Mouse (Mus musculus) brain, adult 2 months (tissue): Measurements from ENCODE around the gene Hgfac.

Experiments
- DNase-seq: peaks from one replicate; pipeline ENCODE4 v3.0.0; 2011; ENCODE audit warnings: low read depth, low spot score

Gene Hgfac

DNA sequence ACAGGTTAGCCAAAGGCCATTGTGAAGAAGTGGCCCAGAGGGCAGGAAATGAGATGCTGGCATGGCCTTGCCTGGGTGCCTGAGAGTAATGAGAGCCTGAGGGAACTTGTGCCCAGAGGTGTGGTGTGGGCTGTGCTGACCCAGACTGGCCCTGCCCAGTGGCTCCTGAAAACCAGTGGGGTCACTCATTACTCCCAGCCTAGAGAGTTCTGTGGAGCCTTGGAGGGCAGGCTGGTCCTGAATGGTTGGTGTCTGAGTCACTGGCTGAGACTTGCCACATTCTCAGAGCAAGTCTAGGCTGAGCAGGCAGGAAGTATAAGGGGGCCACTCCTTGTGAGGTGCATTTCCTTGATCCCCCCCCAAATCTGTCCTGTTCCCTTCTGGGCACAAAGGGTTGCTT, 3.9 kb upstream of the Hgfac start:
- no peak for DNase-seq

DNA sequence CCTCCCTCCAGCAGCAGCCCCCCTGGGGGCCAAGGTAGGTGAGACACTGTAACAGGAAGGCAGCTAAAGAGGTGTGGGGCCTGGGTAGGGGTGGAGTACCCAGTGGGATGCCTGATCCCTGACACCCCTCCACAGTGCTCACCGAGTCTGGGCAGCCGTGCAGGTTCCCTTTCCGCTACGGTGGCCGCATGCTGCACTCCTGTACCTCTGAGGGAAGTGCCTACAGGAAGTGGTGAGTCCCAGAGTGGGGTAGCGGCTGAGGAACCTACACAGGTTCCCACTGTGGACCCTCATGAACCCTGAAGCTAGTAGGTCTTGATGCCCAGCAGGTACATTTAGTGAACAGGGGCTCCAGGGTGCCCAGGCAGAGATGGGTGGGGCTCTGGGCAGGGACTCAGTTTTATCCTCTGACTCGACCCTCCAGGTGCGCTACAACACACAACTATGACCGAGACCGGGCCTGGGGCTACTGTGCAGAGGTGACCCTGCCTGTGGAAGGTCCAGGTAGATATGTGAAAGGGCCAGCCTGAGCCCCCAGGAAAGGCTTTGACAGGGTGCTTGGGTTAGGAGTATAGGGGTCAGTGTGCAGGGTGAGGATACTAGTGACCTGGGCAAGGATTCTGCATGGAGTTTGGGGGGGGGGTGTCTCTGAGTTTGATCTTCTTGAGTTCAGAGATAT, 1.3 kb downstream of the Hgfac start:
- DNase-seq: no peak

DNA sequence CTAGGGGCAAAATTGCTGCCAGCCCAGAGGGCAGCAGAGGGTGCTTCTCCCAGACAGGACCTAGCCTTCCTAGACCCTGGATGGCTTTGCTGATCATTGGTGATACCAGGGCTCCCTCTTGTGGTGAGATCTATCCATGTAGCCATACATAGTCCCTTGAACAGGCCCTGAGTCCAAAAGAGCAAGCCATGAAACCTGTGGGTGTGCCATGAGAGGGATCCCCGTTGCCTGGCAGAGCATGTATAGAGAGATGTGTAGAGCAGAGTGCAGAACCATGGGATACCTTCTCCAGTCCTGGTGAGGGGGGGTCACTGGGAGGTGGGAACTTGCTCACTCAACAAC, 1.8 kb downstream of the Hgfac start:
- DNase-seq: peak; percentile 90

DNA sequence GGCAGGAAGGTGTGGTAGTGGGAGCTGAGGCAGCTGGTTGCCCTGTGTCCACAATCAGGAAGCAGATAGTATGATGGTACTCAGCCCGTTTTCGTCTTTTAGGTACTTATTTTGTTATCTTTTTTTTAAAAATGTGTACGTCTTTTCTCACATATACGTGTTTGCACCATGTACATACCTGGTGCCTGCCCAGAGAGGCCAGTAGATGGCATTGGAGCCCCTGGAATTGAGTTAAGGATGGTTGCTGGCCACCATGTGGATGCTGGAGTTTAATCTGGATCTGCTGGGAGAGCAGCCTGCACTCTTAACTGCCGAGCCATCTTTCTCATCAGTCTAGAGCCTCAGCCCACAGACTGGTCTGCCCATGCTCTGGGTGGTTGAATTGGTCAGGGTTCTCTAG, 9.2 kb downstream of the Hgfac start:
- DNase-seq: peak; percentile 25

DNA sequence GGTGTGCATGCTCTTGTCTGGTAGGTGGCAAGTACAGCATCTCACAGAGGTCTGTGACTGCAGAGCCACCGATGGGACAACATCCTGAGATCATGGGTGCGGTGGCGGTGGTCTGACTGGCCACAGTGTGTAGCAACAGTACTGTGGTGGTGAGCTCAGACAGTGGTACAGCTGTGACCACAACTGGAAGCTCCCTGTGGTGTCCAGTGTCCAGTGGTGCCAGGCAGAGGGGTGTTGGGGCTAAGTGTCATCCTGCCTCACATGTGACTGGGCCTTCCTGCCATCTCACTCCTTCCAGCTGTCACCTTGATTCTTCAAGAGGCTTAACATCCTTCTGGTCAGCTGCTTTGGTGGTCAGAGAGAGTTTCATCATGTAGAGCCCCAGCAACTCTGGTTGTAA, 13.3 kb downstream of the Hgfac start:
- DNase-seq: no peak

DNA sequence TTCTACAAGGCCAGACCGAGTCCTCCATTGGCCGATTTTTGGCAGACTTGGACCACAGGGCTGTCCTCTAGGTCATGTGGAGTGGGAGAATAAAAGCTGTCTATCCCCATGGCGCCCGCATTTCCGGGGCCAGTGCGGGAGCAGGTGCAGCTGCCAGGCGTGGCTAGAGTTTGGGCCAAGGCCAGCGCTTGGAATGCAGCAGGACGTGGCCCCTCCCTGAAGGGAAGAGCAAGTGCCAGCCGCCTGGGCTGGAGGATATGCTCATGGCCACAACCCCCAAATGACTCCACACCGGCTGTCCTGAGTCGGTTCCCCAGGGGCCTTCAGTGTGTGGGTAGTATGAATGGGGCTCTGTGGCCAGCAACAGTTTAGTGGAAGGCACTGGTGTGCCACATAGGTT, 13.8 kb downstream of the Hgfac start:
- peak; percentile 58 for DNase-seq

DNA sequence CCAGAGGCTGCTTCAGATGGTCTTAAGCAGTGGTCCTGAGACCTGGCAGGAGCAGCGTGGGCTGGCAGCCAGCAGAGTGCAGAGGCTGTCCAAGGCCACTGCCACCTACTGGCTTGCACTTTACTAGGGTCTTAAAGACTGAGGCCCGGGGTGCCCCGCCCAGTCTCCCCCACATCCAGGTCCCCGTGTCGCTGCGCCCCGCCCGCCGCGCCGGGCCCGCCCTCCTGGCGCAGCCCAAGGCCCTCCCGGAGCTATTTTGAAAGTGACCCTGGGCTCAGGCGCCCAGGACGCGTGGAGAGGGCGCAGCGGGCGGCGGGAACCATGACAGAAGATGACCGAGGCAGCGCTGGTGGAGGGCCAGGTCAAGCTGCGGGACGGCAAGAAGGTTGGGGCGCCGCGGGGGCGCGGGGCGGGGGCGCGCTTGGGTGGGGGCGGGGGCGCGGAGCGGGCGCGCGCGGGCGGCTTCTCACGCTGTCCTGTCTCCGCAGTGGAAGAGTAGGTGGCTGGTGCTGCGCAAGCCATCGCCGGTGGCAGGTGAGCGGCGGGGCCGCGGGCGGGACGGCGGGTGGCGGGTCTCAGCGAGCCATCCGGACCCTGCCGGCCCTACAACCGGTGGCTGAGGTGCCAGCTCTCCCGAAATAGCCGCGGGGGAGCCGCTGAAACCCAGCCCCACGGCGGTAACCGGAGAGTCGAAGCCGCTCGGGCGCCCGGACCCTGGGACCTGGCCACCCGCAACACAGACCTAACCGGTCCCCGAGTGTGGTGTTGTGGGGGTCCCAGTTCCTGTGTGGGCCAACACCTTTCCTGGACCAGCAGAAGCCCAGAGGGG, 15.5 kb downstream of the Hgfac start, which contains the start of gene Dok7:
Gene Dok7, plus strand, starts transcription at position 163 of the 829 bp plus-strand sequence.
- peak; percentile 66 for DNase-seq

DNA sequence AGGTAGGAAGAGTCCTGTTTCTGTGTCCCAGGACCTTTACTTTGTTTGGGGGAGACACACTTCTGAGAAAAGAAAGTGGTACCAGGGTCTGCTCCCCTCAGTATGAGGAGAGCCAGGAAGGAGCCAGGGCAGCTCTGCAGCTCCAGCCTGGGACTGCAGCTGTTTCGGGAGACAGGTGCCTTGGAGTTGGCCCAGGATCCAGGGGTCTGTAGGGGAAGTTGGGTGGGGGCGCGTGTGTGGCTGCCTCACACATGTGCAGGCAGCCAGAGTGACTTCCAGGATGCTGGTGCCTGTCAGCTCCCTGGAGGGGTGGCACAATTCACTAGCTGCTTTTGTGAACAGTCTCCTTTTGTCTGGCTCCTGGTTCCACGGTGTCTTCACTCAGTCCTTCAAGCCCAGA, 16.3 kb downstream of the Hgfac start:
- peak; percentile 36 for DNase-seq

DNA sequence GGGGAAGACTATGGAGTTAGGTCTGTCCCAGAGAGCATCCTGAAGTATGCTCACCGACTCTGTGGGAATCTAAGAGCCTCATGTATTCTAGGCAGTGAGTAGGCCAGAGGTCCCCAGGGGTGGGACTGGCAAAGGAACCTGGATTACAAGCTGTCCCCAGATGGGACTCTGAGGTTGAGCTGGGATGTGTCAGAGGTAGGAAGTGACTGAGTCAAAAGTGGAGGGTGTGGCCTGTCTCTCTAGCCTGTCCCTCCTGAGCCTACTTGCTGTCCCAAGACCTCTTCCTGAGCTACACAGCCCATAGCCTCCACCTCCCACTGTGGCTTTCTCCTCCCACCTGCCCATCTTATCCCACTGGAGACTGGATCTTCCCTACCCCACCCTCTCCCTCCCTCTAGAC, 16.9 kb downstream of the Hgfac start:
- no peak for DNase-seq

DNA sequence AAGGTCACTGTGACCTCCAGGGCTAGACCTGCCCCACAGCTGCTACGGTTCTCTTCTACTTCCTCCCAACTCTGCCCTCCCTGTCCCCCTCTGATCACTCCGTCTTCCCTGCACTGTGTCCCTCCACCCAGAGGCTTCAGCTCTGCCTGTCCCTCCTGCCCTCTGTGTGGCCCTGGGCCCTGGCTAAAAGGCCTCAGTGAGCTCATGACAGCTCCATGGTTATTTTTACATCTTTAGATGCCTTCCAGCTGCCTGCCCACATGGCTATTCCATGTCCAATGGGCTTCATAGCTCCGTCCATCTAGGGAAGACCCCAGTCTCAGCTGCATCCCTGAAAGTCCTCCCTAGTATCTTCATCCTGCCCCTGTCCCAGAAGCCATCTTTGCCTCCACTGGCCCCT, 18.8 kb downstream of the Hgfac start:
- DNase-seq: no peak

DNA sequence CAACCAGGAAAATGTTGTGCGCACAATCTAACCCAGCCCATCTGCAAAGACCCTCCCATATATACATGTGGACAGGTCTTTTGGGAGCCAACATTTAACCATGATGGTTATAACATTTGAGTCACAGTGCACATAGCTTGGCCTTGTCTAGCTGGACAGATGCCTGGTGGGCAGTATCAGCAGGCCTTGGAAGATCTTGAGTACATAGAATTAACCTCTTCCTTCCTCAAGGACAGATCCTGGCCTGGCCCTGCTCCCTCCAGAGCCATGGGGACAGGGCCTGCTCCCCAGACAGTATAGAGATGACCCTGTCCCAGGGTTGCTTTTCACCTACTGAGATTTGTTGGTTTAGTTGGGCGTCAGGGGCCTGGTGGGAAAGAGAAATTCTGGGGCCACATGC, 28.5 kb downstream of the Hgfac start:
- no peak for DNase-seq

DNA sequence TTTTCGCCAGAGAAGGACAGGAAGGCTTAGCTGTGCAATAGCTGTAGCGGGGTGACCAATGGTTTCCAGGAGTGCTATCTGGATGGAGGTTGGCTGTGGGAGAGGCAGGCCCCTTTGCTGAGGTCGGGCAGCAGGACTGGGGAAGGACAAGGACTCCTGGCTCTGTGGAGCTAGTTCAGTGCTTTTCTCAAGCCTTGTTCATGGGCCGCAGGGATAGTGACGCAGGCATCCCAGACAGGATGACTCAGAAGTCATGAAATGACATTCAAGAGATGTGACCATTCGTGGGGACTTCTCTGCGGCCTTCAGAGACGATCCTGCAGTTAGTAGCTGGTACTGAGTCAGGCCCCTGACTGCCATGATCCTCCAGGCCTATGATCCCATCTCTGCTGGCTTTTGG, 29.0 kb downstream of the Hgfac start:
- DNase-seq: no peak

DNA sequence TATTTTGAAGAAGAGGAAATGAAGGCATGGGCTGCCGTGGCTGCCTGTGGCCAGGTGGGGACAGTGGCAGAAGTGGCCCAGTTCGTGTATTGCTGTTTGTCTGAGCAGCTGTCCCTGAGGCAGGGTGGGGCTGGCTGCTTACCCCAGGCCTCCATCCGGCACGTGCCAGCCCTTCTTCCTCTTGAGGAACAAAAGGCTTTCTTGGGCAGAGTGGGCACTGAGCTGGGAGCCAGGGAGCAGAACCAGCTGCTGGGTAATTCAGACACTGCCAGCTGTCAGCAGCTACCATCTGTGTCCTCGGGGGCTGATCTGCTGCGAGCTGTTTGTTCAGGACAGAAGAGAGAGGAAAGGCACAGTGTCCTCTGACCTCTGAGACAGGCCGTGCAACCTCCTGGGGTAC, 29.6 kb downstream of the Hgfac start:
- peak; percentile 84 for DNase-seq

DNA sequence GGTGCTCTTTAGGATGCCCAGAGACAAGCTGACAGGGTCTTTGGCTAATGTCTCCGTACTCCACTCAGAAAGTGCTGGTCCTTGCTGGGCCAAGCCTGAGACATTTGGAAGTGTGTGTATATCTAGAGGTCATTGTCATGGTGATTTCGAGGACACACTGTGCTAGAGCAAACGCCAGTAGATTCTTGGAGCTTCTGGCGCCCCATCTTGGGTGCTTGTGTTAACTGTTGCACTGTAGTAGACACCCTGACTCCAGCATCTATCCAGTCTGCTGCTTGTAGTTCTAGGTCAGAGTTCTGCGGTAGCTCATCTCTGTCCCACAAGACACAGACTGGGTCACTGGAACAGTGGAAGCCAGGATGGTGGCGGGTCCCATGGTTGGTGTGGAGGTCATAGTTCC, 30.5 kb downstream of the Hgfac start:
- DNase-seq: no peak

DNA sequence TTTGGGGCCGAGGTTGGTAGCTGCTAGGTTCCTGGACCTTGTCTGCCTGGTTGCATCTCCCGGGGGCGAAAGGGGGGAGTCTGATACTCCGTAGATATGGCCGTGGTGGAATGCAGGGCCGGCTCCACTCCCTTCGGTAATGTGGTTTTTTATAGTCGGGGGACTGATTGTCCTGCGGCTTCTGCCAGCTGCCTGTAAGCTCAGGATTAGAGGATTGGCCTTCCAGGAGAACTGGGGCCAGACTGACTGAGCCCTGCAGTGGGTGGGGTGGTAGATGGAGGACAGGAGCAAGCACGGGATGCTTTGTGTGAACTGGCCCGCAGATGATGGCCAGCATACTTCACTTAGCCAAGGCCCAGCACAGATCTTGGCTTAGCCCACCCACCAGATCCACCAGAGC, 31.9 kb downstream of the Hgfac start:
- no peak for DNase-seq

DNA sequence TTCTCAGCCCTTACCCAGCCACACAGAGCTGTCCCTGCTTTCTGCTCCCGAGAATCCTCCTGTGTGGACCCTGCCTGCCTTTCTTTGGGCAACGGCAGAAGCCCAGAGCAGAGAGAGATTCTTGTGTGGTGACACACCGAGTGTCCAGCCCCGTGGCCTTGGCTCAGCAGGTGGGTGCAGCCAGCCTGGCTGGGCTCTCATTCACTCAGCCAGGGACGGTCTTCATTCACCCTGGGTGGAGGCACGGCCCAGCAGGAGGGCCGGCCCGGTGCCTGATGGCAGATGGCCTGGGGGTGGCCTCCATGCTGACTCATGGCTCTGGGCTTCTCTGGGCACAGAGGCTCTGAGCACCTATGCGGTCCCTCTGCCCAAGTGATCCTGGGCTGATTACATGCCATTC, 32.7 kb downstream of the Hgfac start:
- DNase-seq: peak; percentile 54

DNA sequence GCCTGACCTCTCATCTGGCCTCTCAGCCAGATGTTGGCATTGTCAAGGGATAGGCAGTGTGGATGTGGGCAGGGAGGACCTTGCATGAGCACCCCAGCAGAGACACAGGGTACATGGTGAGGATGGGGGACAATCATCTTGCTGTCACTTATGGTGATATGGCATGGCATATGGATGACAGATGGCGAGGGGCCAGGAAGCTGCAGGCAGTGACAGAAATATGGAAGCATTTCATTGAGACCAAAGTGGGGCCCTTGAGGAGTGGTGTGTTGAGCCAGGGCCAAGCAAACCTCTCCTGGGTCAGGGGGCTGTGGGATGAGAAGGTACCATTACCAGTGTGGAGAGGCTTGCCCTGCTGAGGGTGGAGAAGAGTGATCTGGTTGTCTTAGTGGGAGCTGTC, 35.1 kb downstream of the Hgfac start:
- no peak for DNase-seq

DNA sequence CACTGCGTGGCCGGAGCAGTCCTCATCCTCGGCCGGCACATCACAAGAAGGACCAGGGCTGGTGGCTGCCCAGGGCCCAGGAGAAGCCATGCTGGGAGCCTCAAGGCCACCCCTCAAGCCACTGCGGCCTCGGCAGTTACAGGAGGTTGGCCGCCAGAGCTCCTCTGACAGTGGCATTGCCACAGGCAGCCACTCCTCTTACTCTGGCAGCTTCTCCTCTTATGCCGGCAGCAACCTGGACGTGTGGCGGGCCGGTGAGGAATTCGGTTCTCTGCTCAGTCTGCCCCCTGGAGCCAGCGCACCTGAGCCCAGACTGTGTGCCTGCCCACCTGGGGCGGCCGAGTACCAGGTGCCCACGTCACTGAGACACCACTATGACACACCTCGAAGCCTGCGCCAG, 37.8 kb downstream of the Hgfac start:
- no peak for DNase-seq

DNA sequence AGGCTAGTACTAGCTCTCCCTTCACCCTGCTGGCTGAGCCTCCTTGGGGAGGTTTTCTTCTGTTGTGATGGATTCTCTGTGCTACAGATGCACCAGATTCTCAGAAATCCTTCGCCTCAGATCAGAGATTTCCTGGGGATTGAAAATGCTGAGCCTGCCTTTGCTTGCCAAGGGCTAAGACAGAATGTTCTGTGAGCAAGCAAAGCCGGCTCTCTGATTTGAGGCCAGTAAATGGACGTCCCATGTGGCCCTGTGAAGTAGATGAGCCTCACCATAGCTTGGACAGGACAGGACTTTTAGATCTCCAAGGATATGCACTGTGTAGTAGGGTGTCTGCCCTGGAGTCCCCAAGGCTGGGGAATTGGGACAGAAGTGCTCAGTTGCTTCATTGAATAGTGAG, 43.6 kb downstream of the Hgfac start:
- peak; percentile 28 for DNase-seq

DNA sequence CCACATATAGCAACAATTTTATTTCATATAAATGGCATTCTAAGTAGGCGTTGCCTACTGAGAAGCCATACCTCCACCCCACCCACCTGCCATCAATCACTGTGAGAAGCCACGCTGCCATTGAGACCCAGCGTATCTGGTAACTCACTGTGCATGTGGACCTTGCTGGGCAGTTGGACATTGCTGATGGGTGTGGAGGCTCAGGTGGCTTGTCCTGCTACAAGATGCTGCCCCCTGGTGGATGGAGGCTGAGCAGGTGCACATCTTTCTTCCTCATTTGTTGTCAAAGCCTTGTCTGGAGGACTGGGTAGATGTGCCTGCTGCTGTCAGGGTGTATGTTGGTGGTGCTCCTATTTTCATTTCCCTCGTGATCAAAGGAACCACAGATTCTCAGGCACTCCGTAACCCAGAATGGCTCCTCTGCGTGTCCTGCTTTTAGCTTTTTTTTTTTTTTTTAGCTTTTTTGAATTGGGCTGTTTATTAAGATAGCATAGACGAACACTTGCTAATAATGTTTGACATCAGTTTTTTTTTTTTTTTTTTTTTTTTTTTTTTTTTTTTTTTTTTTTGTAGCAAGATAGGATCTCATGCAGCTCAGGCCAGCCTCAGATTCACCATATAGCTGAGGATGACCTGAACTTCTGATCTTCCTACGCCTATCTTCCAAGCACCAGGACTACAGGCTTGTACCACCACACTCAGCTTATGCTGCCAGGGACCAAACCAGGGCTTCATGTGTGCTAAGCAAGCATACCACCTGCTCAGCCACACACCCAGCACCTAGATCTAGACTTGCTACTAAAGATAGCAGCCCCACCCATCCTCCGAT, 47.7 kb downstream of the Hgfac start:
- peak; percentile 87 for DNase-seq

DNA sequence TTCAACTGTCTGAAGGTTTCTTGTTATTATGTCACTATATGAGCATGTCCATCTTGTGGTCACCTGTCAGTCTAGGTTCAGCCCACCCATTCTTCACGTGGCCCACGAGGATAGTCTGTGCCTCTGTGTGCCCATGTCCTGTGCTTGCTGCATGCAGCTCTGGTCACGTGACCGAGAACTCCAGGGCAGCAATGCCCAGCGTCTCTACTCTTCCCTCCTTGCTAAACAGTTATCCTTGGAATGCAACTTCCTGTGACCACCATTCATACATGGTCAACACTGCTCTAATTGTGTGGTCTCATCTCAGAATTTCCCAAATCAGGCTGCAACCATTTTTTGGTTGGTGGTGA, 48.3 kb downstream of the Hgfac start:
- no peak for DNase-seq

DNA sequence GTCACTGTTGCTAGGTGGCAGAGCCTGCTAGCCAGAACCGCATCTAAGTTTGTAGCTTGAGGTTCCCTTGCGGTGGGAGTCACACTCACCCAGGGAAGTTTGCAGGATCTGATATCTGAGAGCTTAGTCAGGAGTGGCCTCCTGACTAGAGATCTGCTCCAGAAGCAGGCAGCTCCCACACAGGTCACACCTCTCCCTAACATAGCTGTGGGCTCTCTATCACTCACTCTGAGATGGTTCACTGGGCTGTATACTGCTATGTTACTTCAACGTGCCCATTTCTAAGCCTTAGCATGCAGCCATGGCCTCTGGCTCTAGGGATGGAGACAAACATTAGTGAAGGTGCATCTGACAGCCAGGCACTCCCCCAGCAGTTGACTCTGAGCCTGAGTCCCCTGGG, 50.3 kb downstream of the Hgfac start:
- no peak for DNase-seq
